Mouse (Mus musculus): Measurements from ENCODE around the gene Ttc7b. TPM values are rescaled to one million over a fixed set of nuclear protein-coding genes. Genes with fewer than 3 reads are reported as not detected.

Gene Ttc7b
- total and polyA plus RNA-seq, 3 experiments, result 21.1 to 33.9 (median 26.8) TPM

GRCm38 (mm10) chr12:100369220-100369619 lies 151.4 kb downstream of the Ttc7b start:
- Histone ChIP-seq H3K36me3 (replicated peaks) (peaks cover 6% of the 10 kb centered on the region), H3K9me3 (replicated peaks) (no peaks in the 10 kb centered on the region), H3K4me1 (ENCODE audit: insufficient read depth, low read depth, low read length) (no peaks in the 10 kb centered on the region), H3K27me3 (ENCODE audit: insufficient read depth, low read length) (peaks cover 8% of the 10 kb centered on the region; the same call in 1 of the 2 replicates), H3K4me3 (ENCODE audit: low read depth, low read length) (no peak overlapping the region)
- ATAC-seq (ENCODE audit: extremely low read depth, insufficient number of reproducible peaks, low FRiP score, poor library complexity, severe bottlenecking) (no peak), DNase-seq (ENCODE audit: low spot score) (no peak)
- no peak for TF ChIP-seq CTCF (IDR thresholded peaks at IDR 0.05; ENCODE audit: low read depth, low read length)
- no peak for TF ChIP-seq TAL1 (conservative IDR thresholded peaks at IDR 0.05; ENCODE audit: low read depth, low read length)
- TF ChIP-seq POLR2AphosphoS5 (IDR thresholded peaks at IDR 0.05; ENCODE audit: insufficient replicate concordance, low read depth, low read length), result no peak
- TF ChIP-seq GATA2 (IDR thresholded peaks at IDR 0.05; ENCODE audit: borderline replicate concordance, low read depth, low read length), result no peak
- no peak for TF ChIP-seq GATA1 (IDR thresholded peaks at IDR 0.05; ENCODE audit: borderline replicate concordance, low read length)

GRCm38 (mm10) chr12:100361330-100361729 lies 159.3 kb downstream of the Ttc7b start:
- no peaks in the 10 kb centered on the region for H3K9me3 ChIP-seq (replicated peaks)
- H3K27me3 ChIP-seq (ENCODE audit: insufficient read depth, low read length), result peaks cover 16% of the 10 kb centered on the region
- DNase-seq (ENCODE audit: low spot score) (no peak), ATAC-seq (ENCODE audit: extremely low read depth, insufficient number of reproducible peaks, low FRiP score, poor library complexity, severe bottlenecking) (no peak)
- peaks cover 2% of the 10 kb centered on the region for H3K36me3 ChIP-seq (replicated peaks)
- no peak overlapping the region for H3K4me3 ChIP-seq (ENCODE audit: low read depth, low read length)
- no peaks in the 10 kb centered on the region for H3K4me1 ChIP-seq (ENCODE audit: insufficient read depth, low read depth, low read length)
- TF ChIP-seq TAL1 (conservative IDR thresholded peaks at IDR 0.05; ENCODE audit: low read depth, low read length), result no peak
- TF ChIP-seq GATA1 (IDR thresholded peaks at IDR 0.05; ENCODE audit: borderline replicate concordance, low read length), result no peak
- no peak for TF ChIP-seq GATA2 (IDR thresholded peaks at IDR 0.05; ENCODE audit: borderline replicate concordance, low read depth, low read length)
- TF ChIP-seq POLR2AphosphoS5 (IDR thresholded peaks at IDR 0.05; ENCODE audit: insufficient replicate concordance, low read depth, low read length), result no peak

GRCm38 (mm10) chr12:100358040-100358620 lies 162.5 kb downstream of the Ttc7b start:
- Histone ChIP-seq H3K36me3 (replicated peaks) (peaks cover 2% of the 10 kb centered on the region), H3K4me3 (ENCODE audit: low read depth, low read length) (no peak overlapping the region), H3K9me3 (replicated peaks) (no peaks in the 10 kb centered on the region), H3K4me1 (ENCODE audit: insufficient read depth, low read depth, low read length) (no peaks in the 10 kb centered on the region), H3K27me3 (ENCODE audit: insufficient read depth, low read length) (peaks cover 16% of the 10 kb centered on the region)
- ATAC-seq (ENCODE audit: extremely low read depth, insufficient number of reproducible peaks, low FRiP score, poor library complexity, severe bottlenecking) (no peak), DNase-seq (ENCODE audit: low spot score) (no peak)
- TF ChIP-seq GATA1 (IDR thresholded peaks at IDR 0.05; ENCODE audit: borderline replicate concordance, low read length), result no peak

GRCm38 (mm10) chr12:100356407-100356806 lies 164.2 kb downstream of the Ttc7b start:
- no peak for DNase-seq (ENCODE audit: low spot score)
- ATAC-seq (ENCODE audit: extremely low read depth, insufficient number of reproducible peaks, low FRiP score, poor library complexity, severe bottlenecking), result no peak
- Histone ChIP-seq H3K9me3 (replicated peaks) (no peaks in the 10 kb centered on the region), H3K4me3 (ENCODE audit: low read depth, low read length) (no peak overlapping the region), H3K27me3 (ENCODE audit: insufficient read depth, low read length) (peaks cover 17% of the 10 kb centered on the region), H3K36me3 (replicated peaks) (peaks cover 2% of the 10 kb centered on the region), H3K4me1 (ENCODE audit: insufficient read depth, low read depth, low read length) (no peaks in the 10 kb centered on the region)
- TF ChIP-seq GATA2 (IDR thresholded peaks at IDR 0.05; ENCODE audit: borderline replicate concordance, low read depth, low read length), result no peak
- TF ChIP-seq TAL1 (conservative IDR thresholded peaks at IDR 0.05; ENCODE audit: low read depth, low read length), result no peak
- TF ChIP-seq GATA1 (IDR thresholded peaks at IDR 0.05; ENCODE audit: borderline replicate concordance, low read length), result no peak

GRCm38 (mm10) chr12:100355565-100355964 lies 165.1 kb downstream of the Ttc7b start:
- Histone ChIP-seq H3K4me3 (ENCODE audit: low read depth, low read length) (no peak overlapping the region), H3K36me3 (replicated peaks) (peaks cover 2% of the 10 kb centered on the region), H3K27me3 (ENCODE audit: insufficient read depth, low read length) (peaks cover 20% of the 10 kb centered on the region), H3K4me1 (ENCODE audit: insufficient read depth, low read depth, low read length) (no peaks in the 10 kb centered on the region), H3K9me3 (replicated peaks) (no peaks in the 10 kb centered on the region)
- DNase-seq (ENCODE audit: low spot score) (no peak), ATAC-seq (ENCODE audit: extremely low read depth, insufficient number of reproducible peaks, low FRiP score, poor library complexity, severe bottlenecking) (no peak)
- TF ChIP-seq CTCF (IDR thresholded peaks at IDR 0.05; ENCODE audit: low read depth, low read length) (no peak), GATA2 (IDR thresholded peaks at IDR 0.05; ENCODE audit: borderline replicate concordance, low read depth, low read length) (no peak), GATA1 (IDR thresholded peaks at IDR 0.05; ENCODE audit: borderline replicate concordance, low read length) (no peak), POLR2AphosphoS5 (IDR thresholded peaks at IDR 0.05; ENCODE audit: insufficient replicate concordance, low read depth, low read length) (no peak), TAL1 (conservative IDR thresholded peaks at IDR 0.05; ENCODE audit: low read depth, low read length) (no peak)

- TF ChIP-seq CTCF (IDR thresholded peaks at IDR 0.05; ENCODE audit: low read depth, low read length), result no peak
- TF ChIP-seq GATA1 (IDR thresholded peaks at IDR 0.05; ENCODE audit: borderline replicate concordance, low read length), result no peak
- TF ChIP-seq GATA2 (IDR thresholded peaks at IDR 0.05; ENCODE audit: borderline replicate concordance, low read depth, low read length), result no peak
- no peak for TF ChIP-seq POLR2AphosphoS5 (IDR thresholded peaks at IDR 0.05; ENCODE audit: insufficient replicate concordance, low read depth, low read length)
- TF ChIP-seq TAL1 (conservative IDR thresholded peaks at IDR 0.05; ENCODE audit: low read depth, low read length), result no peak
- Histone ChIP-seq H3K4me1 (ENCODE audit: insufficient read depth, low read depth, low read length) (no peaks in the 10 kb centered on the region), H3K4me3 (ENCODE audit: low read depth, low read length) (no peak overlapping the region), H3K36me3 (replicated peaks) (peaks cover 2% of the 10 kb centered on the region), H3K27me3 (ENCODE audit: insufficient read depth, low read length) (peaks cover 28% of the 10 kb centered on the region), H3K9me3 (replicated peaks) (no peaks in the 10 kb centered on the region)
- DNase-seq (ENCODE audit: low spot score) (no peak), ATAC-seq (ENCODE audit: extremely low read depth, insufficient number of reproducible peaks, low FRiP score, poor library complexity, severe bottlenecking) (no peak)
Measured at GRCm38 (mm10) chr12:100353954-100354353, 166.7 kb downstream of the Ttc7b start.
